ENCODE assay signal across 7 mouse cellular contexts in genomic region chr9:14500023-14500915, GRCm38 (mm10). TPM values are rescaled to one million over a fixed set of nuclear protein-coding genes. Genes with fewer than 3 reads are reported as not detected.
DNase-seq lines count a peak whose midpoint lies in the region; ATAC-seq lines count a peak whose summit lies in the region.

Kdm4d (minus strand) TSS chr9:14500482.
Cwc15 (plus strand) TSS chr9:14500617.

- peak within 1 kb of the TSS; percentile 78 for H3K27ac ChIP-seq in embryonic facial prominence, embryonic 12.5 days
- H3K27ac ChIP-seq in limb, embryonic 11.5 days (replicated peaks; ENCODE audit: low read depth, low read length) = 0 out of 2 replicates have a peak within 1 kb of the TSS, but pooled peaks have one; percentile 30
- H3K27ac ChIP-seq in midbrain, embryonic 14.5 days (replicated peaks; ENCODE audit: low read depth, low read length) = peak within 1 kb of the TSS; percentile 70

- WGBS in embryonic facial prominence, embryonic 12.5 days = 1% methylated on average over 59 of the region's 59 CpGs
- 1% methylated on average over 58 of the region's 59 CpGs for WGBS in limb, embryonic 11.5 days
- under 1% methylated on average over 59 of the region's 59 CpGs for WGBS in midbrain, embryonic 14.5 days

- H3K9me3 ChIP-seq in embryonic facial prominence, embryonic 12.5 days = no peaks in the 10 kb centered on the region
- H3K9me3 ChIP-seq in limb, embryonic 11.5 days (ENCODE audit: control insufficient read depth, low read length) = no peaks in the 10 kb centered on the region
- no peaks in the 10 kb centered on the region for H3K9me3 ChIP-seq in midbrain, embryonic 14.5 days (ENCODE audit: control insufficient read depth, low read length)

- peak within 1 kb of the TSS; percentile 67 for H3K9ac ChIP-seq in embryonic facial prominence, embryonic 12.5 days
- H3K9ac ChIP-seq in limb, embryonic 11.5 days (ENCODE audit: low read length) = peak within 1 kb of the TSS; percentile 84
- peak within 1 kb of the TSS; percentile 74 for H3K9ac ChIP-seq in midbrain, embryonic 14.5 days (replicated peaks; ENCODE audit: low read length)

- peak; percentile 86 for DNase-seq in adrenal gland, postnatal 25 days
- DNase-seq in heart, adult 11 months = peak; percentile 100
- peak; percentile 90 for DNase-seq in kidney, adult 18-20 months
- DNase-seq in limb, embryonic 11.5 days (ENCODE audit: low spot score) = peak; percentile 95
- DNase-seq in midbrain, embryonic 14.5 days = peak; percentile 99
- DNase-seq in spleen, adult 18-20 months = peak; percentile 88 to 89

- 0 out of 2 replicates have a peak, but pooled peaks cover 2% of the 10 kb centered on the region for H3K4me1 ChIP-seq in embryonic facial prominence, embryonic 12.5 days
- no peaks in the 10 kb centered on the region for H3K4me1 ChIP-seq in limb, embryonic 11.5 days (ENCODE audit: control insufficient read depth, insufficient read depth, low read length)
- H3K4me1 ChIP-seq in midbrain, embryonic 14.5 days (ENCODE audit: control insufficient read depth, insufficient read depth, low read length) = peaks cover 9% of the 10 kb centered on the region; the same call in 1 of the 2 replicates

- H3K4me3 ChIP-seq in embryonic facial prominence, embryonic 12.5 days = peak within 1 kb of the TSS; percentile 82
- peak within 1 kb of the TSS; percentile 91 for H3K4me3 ChIP-seq in limb, embryonic 11.5 days (ENCODE audit: low read depth, low read length)
- peak within 1 kb of the TSS; percentile 80 for H3K4me3 ChIP-seq in midbrain, embryonic 14.5 days (replicated peaks; ENCODE audit: low read depth, low read length)

- peak within 1 kb of the TSS; percentile 74 for H3K4me2 ChIP-seq in embryonic facial prominence, embryonic 12.5 days (replicated peaks)
- peak within 1 kb of the TSS; percentile 47 for H3K4me2 ChIP-seq in limb, embryonic 11.5 days (ENCODE audit: low read depth, severe bottlenecking)
- peak within 1 kb of the TSS; percentile 86 for H3K4me2 ChIP-seq in midbrain, embryonic 14.5 days (ENCODE audit: low read length)

- H3K27me3 ChIP-seq in embryonic facial prominence, embryonic 12.5 days = no peaks in the 10 kb centered on the region
- no peaks in the 10 kb centered on the region for H3K27me3 ChIP-seq in limb, embryonic 11.5 days (ENCODE audit: control insufficient read depth, insufficient read depth, low read length)
- H3K27me3 ChIP-seq in midbrain, embryonic 14.5 days (ENCODE audit: control insufficient read depth, insufficient read depth, low read length) = no peaks in the 10 kb centered on the region

- peaks cover 31% of the 10 kb centered on the region for H3K36me3 ChIP-seq in embryonic facial prominence, embryonic 12.5 days
- H3K36me3 ChIP-seq in limb, embryonic 11.5 days (ENCODE audit: control insufficient read depth, insufficient read depth, low read length) = peaks cover 7% of the 10 kb centered on the region
- peaks cover 27% of the 10 kb centered on the region for H3K36me3 ChIP-seq in midbrain, embryonic 14.5 days (ENCODE audit: control insufficient read depth, insufficient read depth, low read length)

- peak; percentile 96 for ATAC-seq in embryonic facial prominence, embryonic 12.5 days (ENCODE audit: insufficient number of reproducible peaks, insufficient read depth, low FRiP score, low TSS enrichment)
- peak; percentile 99 for ATAC-seq in limb, embryonic 11.5 days (ENCODE audit: insufficient number of reproducible peaks, low FRiP score, low TSS enrichment, low read depth)
- peak; percentile 98 for ATAC-seq in midbrain, embryonic 14.5 days (ENCODE audit: low FRiP score, low TSS enrichment)

RNA-seq across cellular contexts. Expression of gene Kdm4d, which starts in this region (rescaled TPM):
- total RNA-seq in adrenal gland, postnatal 25 days (2021) = 0.73 TPM in 1 of 2 replicates, not detected in the other
- polyA plus RNA-seq in embryonic facial prominence, embryonic 12.5 days (2016; fragmentation: Nextera tagmentation; extraction: Ambion mirVana) = 0.26 and 0.46 TPM in 2 replicates
- 0.18 TPM in 1 of 2 replicates, not detected in the other for polyA plus RNA-seq in limb, embryonic 11.5 days (2014; fragmentation: Nextera tagmentation; extraction: Ambion mirVana)
- 0.45 and 0.98 TPM in 2 replicates for polyA plus RNA-seq in midbrain, embryonic 14.5 days (2014; fragmentation: Nextera tagmentation; extraction: Ambion mirVana)

RNA-seq across cellular contexts. Expression of gene Cwc15, which starts in this region (rescaled TPM):
- total RNA-seq in adrenal gland, postnatal 25 days (2021) = 130 and 135 TPM in 2 replicates
- polyA plus RNA-seq in embryonic facial prominence, embryonic 12.5 days (2016; fragmentation: Nextera tagmentation; extraction: Ambion mirVana) = 176 and 177 TPM in 2 replicates
- 201 and 203 TPM in 2 replicates for polyA plus RNA-seq in limb, embryonic 11.5 days (2014; fragmentation: Nextera tagmentation; extraction: Ambion mirVana)
- polyA plus RNA-seq in midbrain, embryonic 14.5 days (2014; fragmentation: Nextera tagmentation; extraction: Ambion mirVana) = 150 and 154 TPM in 2 replicates

Comparison
In these comparisons a context has a peak if more than half of its experiments do, and no peak if none do; other contexts are left out.
1. Peak in every context shown above with its lines: DNase-seq, ATAC-seq, H3K4me3 ChIP-seq and H3K27ac ChIP-seq.